Mouse (Mus musculus) hindbrain, embryonic 11.5 days (tissue): ENCODE measurements at regions not wholly inside any gene's neighbourhood (a gene's known extent, or its start where the extent isn't known, plus 50 kb on each side); places are given as distances from the start of the nearest gene placed in this dataset.

ENCODE experiments used
- ATAC-seq: fragments of 200-750 bp; cut with Nextera tagmentation; 2 replicates; pipeline ENCODE4 v1.8.0; 2017; ENCODE audit warnings: mild to moderate bottlenecking, moderate TSS enrichment, moderate library complexity; ENCODE audit not compliant: low FRiP score
- DNase-seq: peaks from one replicate; pipeline ENCODE4 v3.0.0-alpha.2; 2015; ENCODE audit warnings: low spot score
- H3K27ac ChIP-seq: fragments of 300-500 bp; sonication (generic); 2 replicates; pipeline ENCODE4 v1.5.1; 2014; ENCODE audit warnings: mild to moderate bottlenecking, low read depth, low read length
- H3K27me3 ChIP-seq: fragments of 300-500 bp; sonication (generic); 2 replicates; pipeline ENCODE4 v1.6.1; 2014; ENCODE audit warnings: mild to moderate bottlenecking, low read length, moderate library complexity, mixed read lengths; ENCODE audit not compliant: control insufficient read depth, insufficient read depth
- H3K36me3 ChIP-seq: fragments of 300-500 bp; sonication (generic); 2 replicates; pipeline ENCODE4 v1.6.1; 2014; ENCODE audit warnings: mild to moderate bottlenecking, low read length, moderate library complexity, mixed read lengths; ENCODE audit not compliant: control insufficient read depth, insufficient read depth
- H3K4me1 ChIP-seq: fragments of 300-500 bp; sonication (generic); replicated peaks from 2 replicates; pipeline ENCODE4 v1.6.1; 2014; ENCODE audit warnings: low read length, mixed read lengths; ENCODE audit not compliant: control insufficient read depth, insufficient read depth
- H3K4me2 ChIP-seq: fragments of 300-500 bp; sonication (generic); replicated peaks from 2 replicates; pipeline ENCODE4 v1.6.1; 2014; ENCODE audit warnings: mild to moderate bottlenecking, low read depth, low read length
- H3K4me3 ChIP-seq: fragments of 300-500 bp; sonication (generic); 2 replicates; pipeline ENCODE4 v1.5.1; 2014; ENCODE audit warnings: low read depth, low read length
- H3K9ac ChIP-seq: fragments of 300-500 bp; sonication (generic); 2 replicates; pipeline ENCODE4 v1.6.1; 2014; ENCODE audit warnings: low read depth, low read length
- H3K9me3 ChIP-seq: fragments of 300-500 bp; sonication (generic); 2 replicates; pipeline ENCODE4 v1.6.1; 2016; ENCODE audit warnings: low read length; ENCODE audit not compliant: control insufficient read depth
- whole genome bisulfite sequencing: fragments of 180-500 bp; shearing (Covaris S2); extraction: QIAGEN DNeasy Blood & Tissue Kit; methylation state at CpG from one replicate; pipeline ENCODE4 v1.1.7; 2014; 5-methylcytosine and 5-hydroxymethylcytosine counted together

- no peaks in the 10 kb centered on the region for H3K4me1 ChIP-seq
- DNase-seq (no peak), ATAC-seq (no peak)
- H3K9me3 ChIP-seq: no peaks in the 10 kb centered on the region
- no peak overlapping the region for H3K27ac ChIP-seq
- 20% methylated on average over 1 of the region's 1 CpGs for WGBS
- no peaks in the 10 kb centered on the region for H3K36me3 ChIP-seq
- no peaks in the 10 kb centered on the region for H3K27me3 ChIP-seq
- no peak overlapping the region for H3K4me3 ChIP-seq
- H3K9ac ChIP-seq: no peak overlapping the region
- H3K4me2 ChIP-seq: no peak overlapping the region
Observed at GRCm38 (mm10) chr4:4226209-4226608, 148.9 kb upstream of the Sdr16c6 start.

- Histone ChIP-seq H3K36me3 (no peaks in the 10 kb centered on the region), H3K27me3 (no peaks in the 10 kb centered on the region), H3K4me1 (no peaks in the 10 kb centered on the region), H3K27ac (no peak overlapping the region), H3K4me3 (no peak overlapping the region), H3K9me3 (no peaks in the 10 kb centered on the region), H3K4me2 (no peak overlapping the region), H3K9ac (no peak overlapping the region)
- ATAC-seq (no peak), DNase-seq (no peak)
- WGBS: 76% methylated on average over 2 of the region's 2 CpGs
Observed at GRCm38 (mm10) chr4:4219701-4220100, 142.4 kb upstream of the Sdr16c6 start.

GRCm38 (mm10) chr4:4211892-4212291 is 134.6 kb upstream of the Sdr16c6 start:
- no peaks in the 10 kb centered on the region for H3K36me3 ChIP-seq
- no peaks in the 10 kb centered on the region for H3K9me3 ChIP-seq
- DNase-seq (no peak), ATAC-seq (no peak)
- WGBS: 85% methylated on average over 2 of the region's 2 CpGs
- no peaks in the 10 kb centered on the region for H3K27me3 ChIP-seq
- H3K9ac ChIP-seq: no peak overlapping the region
- no peak overlapping the region for H3K27ac ChIP-seq
- H3K4me1 ChIP-seq: no peaks in the 10 kb centered on the region
- H3K4me3 ChIP-seq: no peak overlapping the region
- H3K4me2 ChIP-seq: no peak overlapping the region

GRCm38 (mm10) chr4:4205158-4205557 is 127.8 kb upstream of the Sdr16c6 start:
- Histone ChIP-seq H3K27me3 (no peaks in the 10 kb centered on the region), H3K36me3 (no peaks in the 10 kb centered on the region), H3K9me3 (no peaks in the 10 kb centered on the region), H3K4me3 (no peak overlapping the region), H3K4me2 (no peak overlapping the region), H3K9ac (no peak overlapping the region), H3K4me1 (no peaks in the 10 kb centered on the region), H3K27ac (no peak overlapping the region)
- WGBS: 77% methylated on average over 1 of the region's 1 CpGs
- no peak for ATAC-seq
- no peak for DNase-seq

GRCm38 (mm10) chr4:4199309-4199708 is 122.0 kb upstream of the Sdr16c6 start:
- no peak overlapping the region for H3K27ac ChIP-seq
- no peak overlapping the region for H3K4me2 ChIP-seq
- no peak overlapping the region for H3K9ac ChIP-seq
- H3K4me3 ChIP-seq: no peak overlapping the region
- H3K36me3 ChIP-seq: no peaks in the 10 kb centered on the region
- H3K27me3 ChIP-seq: no peaks in the 10 kb centered on the region
- no peaks in the 10 kb centered on the region for H3K4me1 ChIP-seq
- ATAC-seq: no peak
- WGBS: 31% methylated on average over 2 of the region's 2 CpGs
- no peak for DNase-seq
- no peaks in the 10 kb centered on the region for H3K9me3 ChIP-seq

- ATAC-seq (no peak), DNase-seq (no peak)
- 43% methylated on average over 2 of the region's 2 CpGs for WGBS
- Histone ChIP-seq H3K36me3 (no peaks in the 10 kb centered on the region), H3K4me1 (no peaks in the 10 kb centered on the region), H3K9ac (no peak overlapping the region), H3K9me3 (no peaks in the 10 kb centered on the region), H3K4me3 (no peak overlapping the region), H3K4me2 (no peak overlapping the region), H3K27me3 (no peaks in the 10 kb centered on the region), H3K27ac (no peak overlapping the region)
Observed at GRCm38 (mm10) chr4:4195834-4196233, 118.5 kb upstream of the Sdr16c6 start.

- no peaks in the 10 kb centered on the region for H3K4me1 ChIP-seq
- no peaks in the 10 kb centered on the region for H3K36me3 ChIP-seq
- no peak overlapping the region for H3K9ac ChIP-seq
- H3K27ac ChIP-seq: no peak overlapping the region
- WGBS: 55% methylated on average over 8 of the region's 8 CpGs
- no peak overlapping the region for H3K4me3 ChIP-seq
- peak; percentile 8 for DNase-seq
- H3K9me3 ChIP-seq: no peaks in the 10 kb centered on the region
- H3K27me3 ChIP-seq: no peaks in the 10 kb centered on the region
- peak; percentile 28 for ATAC-seq
- no peak overlapping the region for H3K4me2 ChIP-seq
Observed at GRCm38 (mm10) chr4:4195250-4195649, 117.9 kb upstream of the Sdr16c6 start.
